Mouse (Mus musculus): ENCODE measurements at regions not wholly inside any gene's neighbourhood (a gene's known extent, or its start where the extent isn't known, plus 50 kb on each side); places are given as distances from the start of the nearest gene placed in this dataset.
A peak's percentile ranks its signal among the peaks of the same experiment; 100 is the strongest.

- Histone ChIP-seq H3K4me1 (no peaks in the 10 kb centered on the region), H3K9me3 (replicated peaks) (no peaks in the 10 kb centered on the region), H3K36me3 (ENCODE audit: poor library complexity, severe bottlenecking) (no peaks in the 10 kb centered on the region), H3K4me3 (no peak overlapping the region), H3K4me2 (no peak overlapping the region), H3K27me3 (no peaks in the 10 kb centered on the region), H3K9ac (no peak overlapping the region), H3K27ac (no peak overlapping the region)
- ATAC-seq = no peak
Observed at GRCm38 (mm10) chr6:98651315-98651714, 308.8 kb upstream of the Gm765 start.

- ATAC-seq = no peak
- Histone ChIP-seq H3K9me3 (replicated peaks) (no peaks in the 10 kb centered on the region), H3K9ac (no peak overlapping the region), H3K4me3 (no peak overlapping the region), H3K4me2 (no peak overlapping the region), H3K27me3 (no peaks in the 10 kb centered on the region), H3K27ac (no peak overlapping the region), H3K36me3 (ENCODE audit: poor library complexity, severe bottlenecking) (no peaks in the 10 kb centered on the region), H3K4me1 (no peaks in the 10 kb centered on the region)
- whole genome bisulfite sequencing = 93% methylated on average over 5 of the region's 5 CpGs
Observed at GRCm38 (mm10) chr6:98640316-98640715, 297.8 kb upstream of the Gm765 start.

DNA sequence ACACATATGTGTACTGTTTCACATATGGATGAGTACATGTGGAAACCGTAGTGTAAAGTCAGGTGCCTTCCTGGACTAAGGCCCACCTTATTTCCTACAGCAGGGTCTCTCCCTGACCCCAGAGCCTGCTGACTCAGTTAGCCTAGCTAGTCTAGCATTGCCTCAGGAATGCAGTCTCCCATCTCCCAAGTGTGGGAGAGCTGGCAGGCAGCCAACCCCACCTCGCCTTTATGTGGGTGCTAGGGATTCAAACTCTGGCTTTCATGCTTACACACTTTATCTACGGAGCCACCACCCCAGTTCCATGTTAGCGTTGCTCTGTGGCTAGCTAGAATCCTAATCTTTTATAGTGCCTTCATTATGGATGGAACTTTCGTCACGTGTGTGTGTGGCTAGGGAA is 293.3 kb upstream of the Gm765 start:
- H3K4me1 ChIP-seq = no peaks in the 10 kb centered on the region
- 90% methylated on average over 6 of the region's 6 CpGs for WGBS
- H3K9ac ChIP-seq = no peak overlapping the region
- H3K36me3 ChIP-seq (ENCODE audit: poor library complexity, severe bottlenecking) = no peaks in the 10 kb centered on the region
- H3K4me3 ChIP-seq = no peak overlapping the region
- no peaks in the 10 kb centered on the region for H3K9me3 ChIP-seq (replicated peaks)
- H3K4me2 ChIP-seq = no peak overlapping the region
- ATAC-seq = no peak
- H3K27me3 ChIP-seq = no peaks in the 10 kb centered on the region
- H3K27ac ChIP-seq = no peak overlapping the region

DNA sequence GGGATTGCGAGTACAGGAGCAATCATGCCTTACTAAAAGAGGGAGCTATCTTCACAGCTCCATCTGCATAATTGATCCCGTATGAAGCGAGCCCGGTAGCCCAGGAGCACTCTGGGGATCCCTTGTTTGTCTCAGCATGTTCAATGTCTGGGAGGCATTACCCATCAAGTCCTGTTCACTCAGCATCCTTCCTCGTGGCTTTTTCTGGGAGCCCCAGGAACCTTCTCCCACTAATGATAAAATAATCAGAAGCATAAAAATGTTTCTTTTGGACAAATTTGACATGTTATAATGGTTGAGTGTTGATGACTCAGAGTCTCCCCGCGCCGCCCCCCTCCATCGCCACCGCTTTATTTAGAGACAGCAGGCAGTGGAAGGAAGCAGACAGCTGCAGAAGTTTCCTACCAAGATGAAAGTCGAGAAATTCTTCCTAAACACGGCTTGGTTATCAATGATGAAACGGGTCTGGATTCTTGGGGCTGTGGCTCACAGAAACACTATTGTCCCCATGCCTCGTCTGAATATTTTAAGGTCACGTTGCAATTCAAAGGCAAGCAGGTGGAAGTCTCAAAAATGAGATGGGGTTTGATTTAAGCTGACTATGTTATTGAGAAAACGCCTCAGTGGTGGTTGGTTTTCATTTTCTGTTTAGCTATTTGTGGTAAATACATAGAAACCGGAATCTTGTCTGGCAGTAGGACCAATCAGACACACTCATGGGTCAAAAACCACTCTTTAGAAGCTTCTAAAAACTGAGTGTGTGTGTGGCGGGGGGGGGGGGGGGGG is 289.9 kb upstream of the Gm765 start:
- Histone ChIP-seq H3K36me3 (ENCODE audit: poor library complexity, severe bottlenecking) (no peaks in the 10 kb centered on the region), H3K4me1 (no peaks in the 10 kb centered on the region), H3K4me3 (no peak overlapping the region), H3K27me3 (no peaks in the 10 kb centered on the region), H3K4me2 (peak overlapping the region; percentile 2; the same call in 1 of the 2 replicates), H3K27ac (no peak overlapping the region), H3K9me3 (replicated peaks) (no peaks in the 10 kb centered on the region), H3K9ac (no peak overlapping the region)
- ATAC-seq = 0 out of 2 replicates have a peak, but pooled peaks have one; percentile 27
- WGBS = 61% methylated on average over 18 of the region's 18 CpGs

DNA sequence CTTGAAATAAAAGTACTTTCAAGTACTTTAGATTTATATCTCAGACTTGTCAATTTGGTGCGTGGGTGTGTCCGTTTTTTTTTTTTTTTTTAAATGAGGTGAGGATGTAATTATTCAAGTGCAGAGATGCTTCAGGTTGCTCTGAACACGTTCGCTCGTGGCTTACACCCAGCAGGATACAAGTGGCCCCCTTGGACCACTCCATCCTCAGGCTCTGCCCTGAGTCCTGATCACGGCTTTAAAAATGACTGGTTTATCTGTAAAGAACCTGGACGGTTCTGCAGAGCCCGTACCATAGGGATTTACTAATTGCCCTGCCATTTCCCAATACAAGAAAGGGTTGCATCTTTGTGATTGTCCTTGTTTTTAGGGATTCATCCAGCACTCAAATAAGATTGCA is 288.7 kb upstream of the Gm765 start:
- no peaks in the 10 kb centered on the region for H3K36me3 ChIP-seq (ENCODE audit: poor library complexity, severe bottlenecking)
- ATAC-seq = no peak
- no peaks in the 10 kb centered on the region for H3K27me3 ChIP-seq
- no peaks in the 10 kb centered on the region for H3K9me3 ChIP-seq (replicated peaks)
- no peak overlapping the region for H3K4me2 ChIP-seq
- no peaks in the 10 kb centered on the region for H3K4me1 ChIP-seq
- H3K4me3 ChIP-seq = no peak overlapping the region
- no peak overlapping the region for H3K9ac ChIP-seq
- 79% methylated on average over 8 of the region's 8 CpGs for WGBS
- H3K27ac ChIP-seq = no peak overlapping the region

- no peak for ATAC-seq
- Histone ChIP-seq H3K27ac (no peak overlapping the region), H3K36me3 (ENCODE audit: poor library complexity, severe bottlenecking) (no peaks in the 10 kb centered on the region), H3K9ac (no peak overlapping the region), H3K4me3 (no peak overlapping the region), H3K4me1 (peaks cover 6% of the 10 kb centered on the region), H3K4me2 (no peak overlapping the region), H3K27me3 (no peaks in the 10 kb centered on the region), H3K9me3 (replicated peaks) (no peaks in the 10 kb centered on the region)
- WGBS = 84% methylated on average over 4 of the region's 4 CpGs
Observed at GRCm38 (mm10) chr6:98629646-98630045, 287.1 kb upstream of the Gm765 start.

DNA sequence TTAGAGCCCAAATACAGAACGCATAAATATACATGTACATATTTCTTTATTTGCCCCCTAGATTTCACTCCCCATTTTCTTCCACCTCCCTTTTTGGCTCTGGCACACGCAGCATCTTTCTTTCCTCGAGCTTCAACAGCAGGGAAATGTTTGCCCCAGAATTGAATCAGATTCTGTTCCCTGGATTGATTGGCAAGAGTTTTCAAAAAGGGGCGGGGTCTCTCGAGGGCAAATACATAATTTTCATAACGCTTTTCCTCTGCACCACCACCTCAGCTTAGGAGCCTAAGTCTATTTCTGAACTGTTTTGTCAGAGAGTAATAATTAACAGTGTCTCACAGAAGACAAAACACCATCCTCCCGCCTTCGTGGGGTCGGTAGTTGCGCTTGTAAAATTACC is 283.9 kb upstream of the Gm765 start:
- Histone ChIP-seq H3K4me3 (no peak overlapping the region), H3K27me3 (no peaks in the 10 kb centered on the region), H3K27ac (no peak overlapping the region), H3K4me2 (no peak overlapping the region), H3K9ac (no peak overlapping the region), H3K9me3 (replicated peaks) (no peaks in the 10 kb centered on the region), H3K4me1 (peaks cover 6% of the 10 kb centered on the region), H3K36me3 (ENCODE audit: poor library complexity, severe bottlenecking) (no peaks in the 10 kb centered on the region)
- WGBS = 75% methylated on average over 10 of the region's 10 CpGs
- ATAC-seq = no peak

GRCm38 (mm10) chr6:98620886-98621285 is 278.3 kb upstream of the Gm765 start:
- Histone ChIP-seq H3K4me2 (no peak overlapping the region), H3K27me3 (no peaks in the 10 kb centered on the region), H3K9me3 (replicated peaks) (no peaks in the 10 kb centered on the region), H3K36me3 (ENCODE audit: poor library complexity, severe bottlenecking) (no peaks in the 10 kb centered on the region), H3K27ac (no peak overlapping the region), H3K9ac (no peak overlapping the region), H3K4me1 (peaks cover 6% of the 10 kb centered on the region), H3K4me3 (no peak overlapping the region)
- WGBS = 75% methylated on average over 3 of the region's 3 CpGs
- ATAC-seq = no peak

DNA sequence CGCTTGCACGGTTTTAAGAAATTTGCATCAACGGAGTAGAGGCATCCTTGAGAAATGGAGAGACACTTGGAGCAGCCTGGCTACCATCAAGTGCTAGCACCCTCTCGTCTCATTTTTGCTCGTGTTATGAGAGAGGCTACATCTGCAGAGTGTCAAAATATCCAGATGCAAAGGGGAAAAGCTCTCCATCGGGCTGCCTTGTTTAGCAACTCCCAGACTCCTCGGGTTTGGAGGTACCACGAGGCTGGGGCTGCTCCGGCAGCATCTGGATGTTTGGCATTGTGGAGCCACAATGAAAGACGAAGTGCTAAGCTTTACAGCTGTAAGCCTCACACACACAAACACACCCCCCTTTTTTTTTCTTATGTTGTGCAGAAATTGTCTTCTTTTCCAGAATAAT is 270.5 kb upstream of the Gm765 start:
- Histone ChIP-seq H3K27me3 (no peaks in the 10 kb centered on the region), H3K4me1 (no peaks in the 10 kb centered on the region), H3K36me3 (ENCODE audit: poor library complexity, severe bottlenecking) (no peaks in the 10 kb centered on the region), H3K9me3 (replicated peaks) (no peaks in the 10 kb centered on the region), H3K27ac (no peak overlapping the region), H3K9ac (no peak overlapping the region), H3K4me3 (no peak overlapping the region), H3K4me2 (no peak overlapping the region)
- 84% methylated on average over 10 of the region's 10 CpGs for WGBS
- ATAC-seq = no peak

GRCm38 (mm10) chr6:98609133-98609532 is 266.6 kb upstream of the Gm765 start:
- Histone ChIP-seq H3K4me1 (no peaks in the 10 kb centered on the region), H3K4me2 (no peak overlapping the region), H3K27ac (no peak overlapping the region), H3K4me3 (no peak overlapping the region), H3K27me3 (no peaks in the 10 kb centered on the region), H3K36me3 (ENCODE audit: poor library complexity, severe bottlenecking) (no peaks in the 10 kb centered on the region), H3K9ac (no peak overlapping the region), H3K9me3 (replicated peaks) (no peaks in the 10 kb centered on the region)
- 83% methylated on average over 1 of the region's 1 CpGs for WGBS
- no peak for ATAC-seq

- WGBS = 92% methylated on average over 3 of the region's 3 CpGs
Observed at GRCm38 (mm10) chr6:98606680-98607079, 264.1 kb upstream of the Gm765 start.

DNA sequence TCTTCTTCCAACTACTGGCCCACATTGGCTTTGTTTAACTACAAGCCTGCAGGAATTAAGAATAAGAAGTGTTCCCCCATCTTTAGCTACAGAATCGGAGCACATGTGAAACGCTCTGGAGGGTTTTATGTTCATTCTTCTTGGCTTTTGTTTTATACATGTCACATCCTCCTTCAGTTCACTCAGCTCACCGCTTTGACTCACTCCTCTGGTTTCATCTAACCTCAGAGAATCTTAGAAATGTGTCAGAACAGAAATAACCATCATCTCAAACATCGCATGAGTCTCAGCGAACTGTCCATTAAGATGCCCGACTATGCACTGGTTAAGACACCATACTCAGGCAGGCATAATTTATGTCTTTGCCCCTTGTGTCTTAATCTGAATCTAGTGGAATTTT is 255.1 kb upstream of the Gm765 start:
- H3K4me2 ChIP-seq = no peak overlapping the region
- H3K27ac ChIP-seq = no peak overlapping the region
- H3K9ac ChIP-seq = no peak overlapping the region
- no peaks in the 10 kb centered on the region for H3K4me1 ChIP-seq
- H3K9me3 ChIP-seq (replicated peaks) = no peaks in the 10 kb centered on the region
- 93% methylated on average over 6 of the region's 6 CpGs for WGBS
- no peaks in the 10 kb centered on the region for H3K27me3 ChIP-seq
- ATAC-seq = no peak
- H3K36me3 ChIP-seq (ENCODE audit: poor library complexity, severe bottlenecking) = no peaks in the 10 kb centered on the region
- no peak overlapping the region for H3K4me3 ChIP-seq

More at GRCm38 (mm10) chr6:98606680-98607079, 264.1 kb upstream of the Gm765 start:
- no peak overlapping the region for H3K9ac ChIP-seq
- no peaks in the 10 kb centered on the region for H3K9me3 ChIP-seq (replicated peaks)
- no peak overlapping the region for H3K4me2 ChIP-seq
- H3K36me3 ChIP-seq (ENCODE audit: poor library complexity, severe bottlenecking) = no peaks in the 10 kb centered on the region
- ATAC-seq = no peak
- no peaks in the 10 kb centered on the region for H3K27me3 ChIP-seq
- no peak overlapping the region for H3K4me3 ChIP-seq
- H3K4me1 ChIP-seq = no peaks in the 10 kb centered on the region
- H3K27ac ChIP-seq = no peak overlapping the region

DNA sequence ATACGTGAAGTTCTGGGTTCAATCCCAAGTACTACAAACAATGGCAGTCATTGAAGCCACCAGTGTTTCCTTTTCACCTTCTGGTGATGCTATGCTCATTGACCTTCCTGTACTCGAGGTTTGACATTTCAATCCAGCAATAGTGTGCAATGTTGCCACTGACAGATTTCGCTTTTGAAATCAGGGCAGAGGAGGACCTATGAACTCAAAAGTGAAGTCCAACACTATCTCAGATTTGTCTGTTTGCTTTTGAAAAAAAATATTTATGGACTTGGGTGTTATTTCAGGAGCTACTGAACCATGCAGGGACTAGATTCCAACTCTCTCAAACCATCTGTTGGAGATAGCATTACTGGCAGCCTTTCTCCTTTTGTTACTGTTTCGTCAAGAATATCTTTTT is 248.4 kb upstream of the Gm765 start:
- no peak for ATAC-seq
- no peaks in the 10 kb centered on the region for H3K4me1 ChIP-seq
- H3K27me3 ChIP-seq = no peaks in the 10 kb centered on the region
- 88% methylated on average over 4 of the region's 4 CpGs for WGBS
- no peak overlapping the region for H3K4me3 ChIP-seq
- no peak overlapping the region for H3K27ac ChIP-seq
- no peaks in the 10 kb centered on the region for H3K36me3 ChIP-seq (ENCODE audit: poor library complexity, severe bottlenecking)
- no peak overlapping the region for H3K9ac ChIP-seq
- no peaks in the 10 kb centered on the region for H3K9me3 ChIP-seq (replicated peaks)
- no peak overlapping the region for H3K4me2 ChIP-seq

Data from forebrain, embryonic 13.5 days (tissue).